Mouse (Mus musculus): ENCODE data around the gene Pik3cd. TPM values are rescaled to one million over a fixed set of nuclear protein-coding genes. Genes with fewer than 3 reads are reported as not detected.
A peak's percentile ranks its signal among the peaks of the same experiment; 100 is the strongest.

Pik3cd gene
- polyA plus RNA-seq, 1 experiment from 2014 or later: 3.1 TPM

GRCm38 (mm10) chr4:149663849-149664503, 38.4 kb downstream of the Pik3cd start:
- Histone ChIP-seq H3K27me3 (no peaks in the 10 kb centered on the region), H3K4me1 (replicated peaks) (peaks cover 11% of the 10 kb centered on the region), H3K9ac (no peak overlapping the region), H3K36me3 (no peaks in the 10 kb centered on the region), H3K9me3 (replicated peaks) (no peaks in the 10 kb centered on the region), H3K4me2 (no peak overlapping the region), H3K27ac (no peak overlapping the region), H3K4me3 (no peak overlapping the region)
- no peak for ATAC-seq (replicated peaks; ENCODE audit: insufficient number of reproducible peaks, insufficient read depth, low FRiP score, low read depth)
- WGBS: 64% methylated on average over 7 of the region's 7 CpGs

- Histone ChIP-seq H3K4me3 (no peak overlapping the region), H3K36me3 (no peaks in the 10 kb centered on the region), H3K27ac (no peak overlapping the region), H3K9me3 (replicated peaks) (no peaks in the 10 kb centered on the region), H3K4me2 (no peak overlapping the region), H3K4me1 (replicated peaks) (peaks cover 11% of the 10 kb centered on the region), H3K27me3 (no peaks in the 10 kb centered on the region), H3K9ac (no peak overlapping the region)
- no peak for ATAC-seq (replicated peaks; ENCODE audit: insufficient number of reproducible peaks, insufficient read depth, low FRiP score, low read depth)
- WGBS: 82% methylated on average over 14 of the region's 14 CpGs
Observed at GRCm38 (mm10) chr4:149661967-149662589, 40.3 kb downstream of the Pik3cd start.

GRCm38 (mm10) chr4:149660598-149660997, 41.8 kb downstream of the Pik3cd start:
- Histone ChIP-seq H3K4me1 (replicated peaks) (peaks cover 11% of the 10 kb centered on the region), H3K27ac (no peak overlapping the region), H3K9me3 (replicated peaks) (no peaks in the 10 kb centered on the region), H3K9ac (no peak overlapping the region), H3K4me2 (no peak overlapping the region), H3K4me3 (no peak overlapping the region), H3K27me3 (no peaks in the 10 kb centered on the region), H3K36me3 (no peaks in the 10 kb centered on the region)
- no peak for ATAC-seq (replicated peaks; ENCODE audit: insufficient number of reproducible peaks, insufficient read depth, low FRiP score, low read depth)
- 84% methylated on average over 7 of the region's 7 CpGs for WGBS

- no peaks in the 10 kb centered on the region for H3K9me3 ChIP-seq (replicated peaks)
- H3K27ac ChIP-seq: no peak overlapping the region
- peak overlapping the region; percentile 2; the same call in 1 of the 2 replicates for H3K4me3 ChIP-seq
- peaks cover 2% of the 10 kb centered on the region; the same call in 1 of the 2 replicates for H3K36me3 ChIP-seq
- no peaks in the 10 kb centered on the region for H3K27me3 ChIP-seq
- WGBS: 59% methylated on average over 25 of the region's 25 CpGs
- no peak overlapping the region for H3K9ac ChIP-seq
- H3K4me1 ChIP-seq (replicated peaks): peaks cover 11% of the 10 kb centered on the region
- peak overlapping the region; percentile 35 for H3K4me2 ChIP-seq
- no peak for ATAC-seq (replicated peaks; ENCODE audit: insufficient number of reproducible peaks, insufficient read depth, low FRiP score, low read depth)
Observed at GRCm38 (mm10) chr4:149659495-149660116, 42.8 kb downstream of the Pik3cd start.

- Histone ChIP-seq H3K27me3 (no peaks in the 10 kb centered on the region), H3K36me3 (peaks cover 6% of the 10 kb centered on the region; the same call in 1 of the 2 replicates), H3K4me1 (replicated peaks) (peaks cover 7% of the 10 kb centered on the region), H3K27ac (no peak overlapping the region), H3K4me2 (no peak overlapping the region), H3K9me3 (replicated peaks) (no peaks in the 10 kb centered on the region), H3K4me3 (no peak overlapping the region), H3K9ac (no peak overlapping the region)
- no peak for ATAC-seq (replicated peaks; ENCODE audit: insufficient number of reproducible peaks, insufficient read depth, low FRiP score, low read depth)
- 68% methylated on average over 11 of the region's 11 CpGs for WGBS
Observed at GRCm38 (mm10) chr4:149657858-149658416, 44.4 kb downstream of the Pik3cd start.

- 88% methylated on average over 4 of the region's 4 CpGs for WGBS
- no peak overlapping the region for H3K27ac ChIP-seq
- H3K36me3 ChIP-seq: peaks cover 6% of the 10 kb centered on the region; the same call in 1 of the 2 replicates
- H3K9me3 ChIP-seq (replicated peaks): no peaks in the 10 kb centered on the region
- H3K4me3 ChIP-seq: no peak overlapping the region
- no peak for ATAC-seq (replicated peaks; ENCODE audit: insufficient number of reproducible peaks, insufficient read depth, low FRiP score, low read depth)
- no peak overlapping the region for H3K9ac ChIP-seq
- no peaks in the 10 kb centered on the region for H3K27me3 ChIP-seq
- no peaks in the 10 kb centered on the region for H3K4me1 ChIP-seq (replicated peaks)
- no peak overlapping the region for H3K4me2 ChIP-seq
Observed at GRCm38 (mm10) chr4:149654232-149654631, 48.1 kb downstream of the Pik3cd start.

GRCm38 (mm10) chr4:149650493-149651193, 51.7 kb downstream of the Pik3cd start:
- no peaks in the 10 kb centered on the region for H3K27me3 ChIP-seq
- H3K9ac ChIP-seq: no peak overlapping the region
- H3K27ac ChIP-seq: no peak overlapping the region
- ATAC-seq (replicated peaks; ENCODE audit: insufficient number of reproducible peaks, insufficient read depth, low FRiP score, low read depth): no peak
- no peak overlapping the region for H3K4me2 ChIP-seq
- H3K4me1 ChIP-seq (replicated peaks): no peaks in the 10 kb centered on the region; the same call in 1 of the 2 replicates
- no peak overlapping the region for H3K4me3 ChIP-seq
- H3K9me3 ChIP-seq (replicated peaks): no peaks in the 10 kb centered on the region
- H3K36me3 ChIP-seq: peaks cover 16% of the 10 kb centered on the region
- WGBS: 63% methylated on average over 24 of the region's 24 CpGs

GRCm38 (mm10) chr4:149648031-149648805, 54.2 kb downstream of the Pik3cd start:
- peaks cover 22% of the 10 kb centered on the region for H3K36me3 ChIP-seq
- H3K9ac ChIP-seq: no peak overlapping the region
- WGBS: 77% methylated on average over 20 of the region's 20 CpGs
- H3K27me3 ChIP-seq: no peaks in the 10 kb centered on the region
- H3K4me1 ChIP-seq (replicated peaks): no peaks in the 10 kb centered on the region; the same call in 1 of the 2 replicates
- no peaks in the 10 kb centered on the region for H3K9me3 ChIP-seq (replicated peaks)
- no peak overlapping the region for H3K4me3 ChIP-seq
- H3K4me2 ChIP-seq: no peak overlapping the region
- ATAC-seq (replicated peaks; ENCODE audit: insufficient number of reproducible peaks, insufficient read depth, low FRiP score, low read depth): no peak
- H3K27ac ChIP-seq: no peak overlapping the region

- Histone ChIP-seq H3K9ac (no peak overlapping the region), H3K27me3 (no peaks in the 10 kb centered on the region), H3K36me3 (peaks cover 22% of the 10 kb centered on the region), H3K4me3 (no peak overlapping the region), H3K27ac (no peak overlapping the region), H3K4me2 (no peak overlapping the region), H3K9me3 (replicated peaks) (no peaks in the 10 kb centered on the region), H3K4me1 (replicated peaks) (no peaks in the 10 kb centered on the region; the same call in 1 of the 2 replicates)
- ATAC-seq (replicated peaks; ENCODE audit: insufficient number of reproducible peaks, insufficient read depth, low FRiP score, low read depth): no peak
- 90% methylated on average over 9 of the region's 9 CpGs for WGBS
Observed at GRCm38 (mm10) chr4:149645761-149646160, 56.6 kb downstream of the Pik3cd start.

GRCm38 (mm10) chr4:149641956-149642355, 60.4 kb downstream of the Pik3cd start:
- Histone ChIP-seq H3K27me3 (no peaks in the 10 kb centered on the region), H3K4me3 (no peak overlapping the region), H3K4me2 (no peak overlapping the region), H3K9ac (no peak overlapping the region), H3K9me3 (replicated peaks) (no peaks in the 10 kb centered on the region), H3K4me1 (replicated peaks) (no peaks in the 10 kb centered on the region), H3K36me3 (peaks cover 25% of the 10 kb centered on the region), H3K27ac (no peak overlapping the region)
- WGBS: 86% methylated on average over 5 of the region's 5 CpGs
- ATAC-seq (replicated peaks; ENCODE audit: insufficient number of reproducible peaks, insufficient read depth, low FRiP score, low read depth): no peak

All from heart, embryonic 15.5 days (tissue).